Mouse (Mus musculus) heart, embryonic 15.5 days (tissue): Measurements from ENCODE around the gene Glg1. TPM values are rescaled to one million over a fixed set of nuclear protein-coding genes. Genes with fewer than 3 reads are reported as not detected.

ENCODE experiments used
- ATAC-seq: fragments of 200-750 bp; cut with Nextera tagmentation; replicated peaks from 2 replicates; pipeline ENCODE4 v1.8.0; 2017; ENCODE audit warnings: low read depth, moderate TSS enrichment; ENCODE audit not compliant: insufficient number of reproducible peaks, insufficient read depth, low FRiP score
- H3K27ac ChIP-seq: fragments of 300-500 bp; sonication (generic); 2 replicates; pipeline ENCODE4 v1.5.1; 2015; ENCODE audit warnings: mild to moderate bottlenecking, inconsistent platforms
- H3K27me3 ChIP-seq: fragments of 300-500 bp; sonication (generic); 2 replicates; pipeline ENCODE4 v1.6.1; 2015; ENCODE audit warnings: inconsistent platforms
- H3K36me3 ChIP-seq: fragments of 300-500 bp; sonication (generic); 2 replicates; pipeline ENCODE4 v1.6.1; 2015; ENCODE audit warnings: mild to moderate bottlenecking, inconsistent platforms
- H3K4me1 ChIP-seq: fragments of 300-500 bp; sonication (generic); replicated peaks from 2 replicates; pipeline ENCODE4 v1.6.1; 2015; ENCODE audit warnings: inconsistent platforms
- H3K4me2 ChIP-seq: fragments of 300-500 bp; sonication (generic); 2 replicates; pipeline ENCODE4 v1.6.1; 2015; ENCODE audit warnings: inconsistent platforms, mild to moderate bottlenecking, moderate library complexity
- H3K4me3 ChIP-seq: fragments of 300-500 bp; sonication (generic); 2 replicates; pipeline ENCODE4 v1.5.1; 2015; ENCODE audit warnings: mild to moderate bottlenecking, inconsistent platforms
- H3K9ac ChIP-seq: fragments of 300-500 bp; sonication (generic); 2 replicates; pipeline ENCODE4 v1.6.1; 2015; ENCODE audit warnings: mild to moderate bottlenecking, inconsistent platforms
- H3K9me3 ChIP-seq: fragments of 300-500 bp; sonication (generic); replicated peaks from 2 replicates; pipeline ENCODE4 v1.6.1; 2016; ENCODE audit warnings: inconsistent platforms
- WGBS: fragments of 180-500 bp; shearing (Covaris S2); methylation state at CpG from one replicate; pipeline ENCODE4 v1.1.7; 2015; ENCODE audit warnings: mixed read lengths; 5-methylcytosine and 5-hydroxymethylcytosine counted together
- microRNA-seq: library from miRNA; unstranded; fragments of <30 nt; microRNA quantifications from one replicate; pipeline ENCODE4, GENCODE M21; 2016
- polyA plus RNA-seq: library from polyadenylated mRNA; unstranded; fragments of >200 nt; fragmentation: Nextera tagmentation; extraction: Ambion mirVana; gene quantifications from 2 replicates; pipeline ENCODE4 v1.2.1, GENCODE M21; 2015

Gene Glg1
- polyA plus RNA-seq, 1 experiment from 2014 or later, result 50.8 TPM

DNA sequence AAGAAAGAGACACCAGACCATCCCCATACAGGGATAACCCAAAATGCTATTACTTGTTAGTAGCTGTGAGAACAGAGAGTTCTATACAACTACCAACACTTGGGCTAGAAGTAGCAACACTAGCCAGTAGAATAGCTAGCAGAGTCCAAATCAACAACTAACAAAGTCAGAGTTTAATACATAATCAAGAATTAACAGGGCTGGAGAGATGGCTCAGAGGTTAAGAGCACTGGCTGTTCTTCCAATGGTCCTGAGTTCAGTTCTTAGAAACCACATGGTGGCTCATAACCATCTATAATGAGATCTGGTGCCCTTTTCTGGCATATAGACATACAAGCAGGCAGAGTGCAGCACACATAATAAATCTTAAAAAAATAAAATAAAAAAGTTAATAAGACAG, 116.5 kb downstream of the Glg1 start:
- Histone ChIP-seq H3K27me3 (no peaks in the 10 kb centered on the region), H3K4me1 (peaks cover 14% of the 10 kb centered on the region), H3K4me2 (no peak overlapping the region), H3K9me3 (no peaks in the 10 kb centered on the region), H3K9ac (no peak overlapping the region), H3K36me3 (0 out of 2 replicates have a peak, but pooled peaks cover 6% of the 10 kb centered on the region), H3K27ac (no peak overlapping the region), H3K4me3 (no peak overlapping the region)
- ATAC-seq, result no peak

DNA sequence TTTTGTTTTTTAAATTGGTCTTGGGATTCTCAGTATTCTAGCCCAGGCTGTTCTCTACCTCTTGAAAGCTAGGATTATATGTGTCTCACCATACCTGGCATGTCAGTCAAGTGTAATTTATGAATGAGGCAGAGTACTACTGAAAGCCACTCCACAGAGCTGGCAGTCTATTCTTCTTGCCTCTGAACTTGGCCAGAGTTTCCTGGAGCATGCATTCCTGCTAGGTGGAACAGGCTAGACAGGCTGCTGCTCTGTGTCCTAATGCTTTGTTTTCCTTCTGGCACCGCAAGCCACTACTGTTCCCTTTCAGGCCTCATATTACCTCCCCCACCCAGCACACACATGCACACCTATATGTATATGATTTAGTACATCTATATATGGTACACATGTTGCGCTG, 128.3 kb downstream of the Glg1 start:
- WGBS, result 84% methylated on average over 2 of the region's 2 CpGs
- Histone ChIP-seq H3K9ac (no peak overlapping the region), H3K4me3 (no peak overlapping the region), H3K4me1 (no peaks in the 10 kb centered on the region), H3K27ac (no peak overlapping the region), H3K27me3 (no peaks in the 10 kb centered on the region), H3K9me3 (no peaks in the 10 kb centered on the region), H3K4me2 (no peak overlapping the region), H3K36me3 (peaks cover 69% of the 10 kb centered on the region)
- ATAC-seq, result no peak

GRCm38 (mm10) chr8:111119481-111119880, 139.5 kb downstream of the Glg1 start:
- no peaks in the 10 kb centered on the region for H3K27me3 ChIP-seq
- no peak overlapping the region for H3K4me3 ChIP-seq
- H3K27ac ChIP-seq, result no peak overlapping the region
- WGBS, result 93% methylated on average over 3 of the region's 3 CpGs
- no peak overlapping the region for H3K9ac ChIP-seq
- H3K36me3 ChIP-seq, result peaks cover 90% of the 10 kb centered on the region
- no peak overlapping the region for H3K4me2 ChIP-seq
- H3K4me1 ChIP-seq, result no peaks in the 10 kb centered on the region
- no peak for ATAC-seq
- no peaks in the 10 kb centered on the region for H3K9me3 ChIP-seq

DNA sequence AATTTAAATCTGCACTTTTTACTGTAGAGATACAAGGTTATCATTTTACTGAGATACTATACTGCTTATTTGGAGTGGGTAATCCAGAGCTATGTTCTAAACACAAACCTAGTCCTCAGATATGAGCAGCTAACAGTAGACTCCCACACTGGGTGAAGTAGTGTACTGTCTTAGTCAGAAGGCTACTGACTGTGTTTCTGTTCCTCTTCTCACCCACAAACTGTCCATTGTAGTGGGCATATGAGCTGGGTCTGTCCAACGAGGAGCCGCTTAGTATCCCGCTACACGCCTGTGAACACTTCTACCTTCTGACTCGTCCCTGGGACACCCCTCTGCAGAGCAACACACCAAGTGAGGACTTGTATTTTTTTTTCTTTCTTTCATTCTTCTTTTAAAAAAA, 144.1 kb downstream of the Glg1 start:
- Histone ChIP-seq H3K9me3 (no peaks in the 10 kb centered on the region), H3K4me2 (no peak overlapping the region), H3K4me3 (no peak overlapping the region), H3K9ac (no peak overlapping the region), H3K4me1 (no peaks in the 10 kb centered on the region), H3K27ac (no peak overlapping the region), H3K36me3 (peaks cover 72% of the 10 kb centered on the region), H3K27me3 (no peaks in the 10 kb centered on the region)
- 92% methylated on average over 5 of the region's 5 CpGs for WGBS
- ATAC-seq, result no peak

Small RNA genes within 50 kb of the gene (microRNA-seq; reads per million reads assigned to microRNA genes)
- gene Gm23193, result not detected

Other genes starting within 250 kb of the Glg1 start
- gene Ddx19b, start 227.5 kb downstream of the Glg1 start, polyA plus RNA-seq, result 3.3 and 4.1 TPM in 2 replicates
- 28.5 and 37.9 TPM in 2 replicates for gene Aars, start 226.1 kb downstream of the Glg1 start, polyA plus RNA-seq
- 4.1 and 11.9 TPM in 2 replicates for gene Exosc6, start 202.9 kb downstream of the Glg1 start, polyA plus RNA-seq
- not detected in 2 replicates for gene Clec18a, start 166.8 kb downstream of the Glg1 start, polyA plus RNA-seq
- 10.2 and 11.9 TPM in 2 replicates for gene Pdpr, start 164.6 kb downstream of the Glg1 start, polyA plus RNA-seq
- 28.8 and 38.9 TPM in 2 replicates for gene Rfwd3, start 41.0 kb upstream of the Glg1 start, polyA plus RNA-seq
- 3.6 and 3.8 TPM in 2 replicates for gene Mlkl, start 79.0 kb upstream of the Glg1 start, polyA plus RNA-seq
- 0.08 TPM in 1 of 2 replicates, not detected in the other for gene Fa2h, start 134.6 kb upstream of the Glg1 start, polyA plus RNA-seq